Mouse (Mus musculus) brain, embryonic 14.5 days (tissue): ENCODE measurements at regions not wholly inside any gene's neighbourhood (a gene's known extent, or its start where the extent isn't known, plus 50 kb on each side); places are given as distances from the start of the nearest gene placed in this dataset.
"Not testable (repeated sequence)": the region's sequence is repeated elsewhere in the genome, so short reads cannot be mapped to it uniquely, and the experiment has no call there.

Source experiments
- CTCF ChIP-seq: fragments of 200-500 bp; IDR thresholded peaks from 2 replicates; pipeline ENCODE4 v1.5.1; 2012; ENCODE audit warnings: inconsistent platforms, mild to moderate bottlenecking, moderate library complexity, borderline replicate concordance; ENCODE audit not compliant: insufficient read depth, insufficient read length; ENCODE audit errors: extremely low read depth
- POLR2A ChIP-seq: fragments of 200-500 bp; IDR thresholded peaks from 2 replicates; pipeline ENCODE4 v1.6.1; 2012; ENCODE audit warnings: mild to moderate bottlenecking, inconsistent platforms, borderline replicate concordance; ENCODE audit not compliant: poor library complexity, insufficient read depth, insufficient read length, severe bottlenecking; ENCODE audit errors: extremely low read depth

- TF ChIP-seq POLR2A, CTCF: not testable (repeated sequence)
These were observed 132.5 kb upstream of the Tacstd2 start for GRCm38 (mm10) chr6:67668073-67668472.
